In genomic region chr4:96799380-96800157, GRCm38 (mm10) we compare ENCODE assay signal across 9 mouse cellular contexts. TPM values are rescaled to one million over a fixed set of nuclear protein-coding genes. Genes with fewer than 3 reads are reported as not detected.
A peak's percentile ranks its signal among the peaks of the same experiment; 100 is the strongest.
DNase-seq lines count a peak whose midpoint lies in the region; ATAC-seq and TF ChIP-seq lines count a peak whose summit lies in the region.
"Had no signal": no experiment of that assay in that cellular context is flagged by ENCODE, and none has a peak within 500 bp of the region (broad histone marks: within the 10 kb centered on the region; RNA-seq: fewer than 3 reads in every experiment).

No protein-coding gene starts in this region.

- H3K27me3 ChIP-seq in kidney, adult 2 months (replicated peaks; ENCODE audit: control insufficient read depth, insufficient read depth, low read length), result no peaks in the 10 kb centered on the region
- no peaks in the 10 kb centered on the region for H3K27me3 ChIP-seq in limb, embryonic 14.5 days (ENCODE audit: control insufficient read depth, insufficient read depth, low read length)

- WGBS in kidney, adult 2 months, result 36% methylated on average over 7 of the region's 7 CpGs
- WGBS in limb, embryonic 14.5 days, result 25% methylated on average over 7 of the region's 7 CpGs

- no peak overlapping the region for H3K27ac ChIP-seq in kidney, adult 2 months (ENCODE audit: insufficient read depth, low read depth, low read length)
- H3K27ac ChIP-seq in limb, embryonic 14.5 days (replicated peaks; ENCODE audit: low read depth, low read length), result no peak overlapping the region

- no peaks in the 10 kb centered on the region for H3K9me3 ChIP-seq in limb, embryonic 14.5 days (ENCODE audit: control insufficient read depth, low read length)

- no peak for TF ChIP-seq CTCF in kidney, adult 2 months (conservative IDR thresholded peaks at IDR 0.05; ENCODE audit: insufficient read depth, insufficient read length, low read depth, low read length)

- H3K4me1 ChIP-seq in kidney, adult 2 months (ENCODE audit: control insufficient read depth, insufficient read depth, low read length), result no peaks in the 10 kb centered on the region
- H3K4me1 ChIP-seq in limb, embryonic 14.5 days (ENCODE audit: control insufficient read depth, insufficient read depth, low read length), result no peaks in the 10 kb centered on the region

- no peak overlapping the region for H3K4me3 ChIP-seq in kidney, adult 2 months (ENCODE audit: insufficient read depth, low read depth, low read length)
- H3K4me3 ChIP-seq in limb, embryonic 14.5 days (replicated peaks; ENCODE audit: low read length), result no peak overlapping the region

- no peak for TF ChIP-seq POLR2A in kidney, adult 2 months (IDR thresholded peaks at IDR 0.05; ENCODE audit: low read depth, low read length)
- no peak for TF ChIP-seq POLR2A in limb, embryonic 14.5 days (IDR thresholded peaks at IDR 0.05; ENCODE audit: borderline replicate concordance, extremely low read depth, insufficient read depth, insufficient read length)

- no peak overlapping the region for H3K9ac ChIP-seq in limb, embryonic 14.5 days (ENCODE audit: low read depth, low read length, severe bottlenecking)

- no peak overlapping the region for H3K4me2 ChIP-seq in limb, embryonic 14.5 days (replicated peaks; ENCODE audit: low read depth, low read length, severe bottlenecking)

- peak; percentile 32 for DNase-seq in kidney, adult 2 months
- DNase-seq in kidney, adult 11 months, result no peak
- peak; percentile 13 for DNase-seq in cerebellum, adult 8-10 months
- peak; percentile 16 to 81 for DNase-seq in frontal cortex, adult 2 months (ENCODE audit: extremely low spot score in 1 of 2, low spot score in 1 of 2)
- DNase-seq in limb, embryonic 14.5 days (ENCODE audit: low spot score), result peak; percentile 71
- peak; percentile 5 to 12 for DNase-seq in right cerebral cortex, postnatal 36 days (ENCODE audit: low spot score in 2 of 2)
- no peak for DNase-seq in gastrocnemius, adult 8-10 months (ENCODE audit: low spot score in 2 of 2)

- no peak for ATAC-seq in limb, embryonic 14.5 days (ENCODE audit: low FRiP score, low read depth)

- H3K36me3 ChIP-seq in kidney, adult 2 months (ENCODE audit: control insufficient read depth, insufficient read depth, low read length), result no peaks in the 10 kb centered on the region
- H3K36me3 ChIP-seq in limb, embryonic 14.5 days (ENCODE audit: control insufficient read depth, insufficient read depth, low read length), result no peaks in the 10 kb centered on the region

RNA-seq across cellular contexts. Expression of gene Gm12695, which starts 14.6 kb away (rescaled TPM):
- polyA plus RNA-seq in kidney, adult 2 months (2012; rRNA removed), result not detected in 2 replicates
- not detected in 2 replicates for polyA plus RNA-seq in frontal cortex, adult 2 months (2012; rRNA removed)
- not detected in 2 replicates for polyA plus RNA-seq in limb, embryonic 14.5 days (2012; rRNA removed)
- polyA plus RNA-seq in limb, embryonic 14.5 days (2014; fragmentation: Nextera tagmentation; extraction: Ambion mirVana), result not detected in 2 replicates
- not detected for total RNA-seq in gastrocnemius, adult 8-10 months (2022)
- total RNA-seq: layer of hippocampus, postnatal 25 days; neutrophil, adult 5-6 weeks had no signal

Comparison
In these comparisons a context has a peak if more than half of its experiments do, and no peak if none do; other contexts are left out.
1. DNase-seq: peak in kidney, adult 2 months (single experiment), cerebellum, adult 8-10 months (single experiment), frontal cortex, adult 2 months (2 of 2), limb, embryonic 14.5 days (single experiment) and right cerebral cortex, postnatal 36 days (2 of 2); none in kidney, adult 11 months (single experiment) and gastrocnemius, adult 8-10 months (0 of 2).